Mouse (Mus musculus) leukemia stem cell, adult 10-12 weeks (primary cell): ENCODE data around the gene Slc4a8. TPM values are rescaled to one million over a fixed set of nuclear protein-coding genes. Genes with fewer than 3 reads are reported as not detected.

Source experiments
- polyA plus RNA-seq: library from polyadenylated mRNA; stranded (reverse); fragments of >175 nt; gene quantifications from 2 replicates; pipeline ENCODE4 v1.2.3, GENCODE M21; 2012; ENCODE audit warnings: low replicate concordance

Gene Slc4a8
- polyA plus RNA-seq = 2.9 and 5.0 TPM in 2 replicates

DNA sequence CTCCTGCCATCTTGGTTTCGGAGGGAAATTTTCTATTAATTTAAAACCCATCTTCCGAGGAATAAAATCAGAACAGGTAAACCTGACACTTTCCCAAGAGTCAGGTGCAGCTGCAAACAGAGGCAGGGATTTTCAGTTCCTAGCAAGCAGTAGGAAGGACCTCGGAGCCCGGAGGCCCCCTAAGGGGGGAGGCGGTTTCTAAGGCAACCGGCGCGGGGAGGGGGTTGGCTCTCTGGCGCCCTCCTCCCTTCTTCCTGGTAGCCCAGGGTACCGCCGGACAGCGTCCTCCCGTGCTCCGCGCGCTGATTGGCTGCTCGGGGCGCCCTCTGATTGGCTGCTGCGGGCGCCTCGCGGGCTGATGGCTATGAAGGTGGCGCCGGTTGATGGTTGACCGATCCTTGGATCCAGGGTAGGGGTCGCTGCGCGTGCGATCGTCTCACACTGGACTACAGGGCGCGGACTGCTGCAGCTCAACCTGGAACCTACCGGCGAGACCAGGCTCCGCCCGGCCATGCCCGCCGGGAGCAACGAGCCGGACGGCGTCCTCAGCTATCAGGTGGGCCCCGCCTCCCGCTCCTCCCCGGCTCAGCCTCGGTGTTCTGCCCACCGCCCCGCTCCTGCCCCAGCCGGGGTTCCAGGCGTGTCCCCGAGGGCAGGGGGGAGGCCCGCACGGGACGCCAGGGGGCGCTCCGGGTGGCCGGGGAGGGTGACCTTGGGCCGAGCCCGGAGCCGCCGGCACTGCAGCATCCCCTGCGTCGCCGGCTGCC is at the start of gene Slc4a8:
Gene Slc4a8, plus strand, starts transcription at position 329 of the 767 bp plus-strand sequence.

GRCm38 (mm10) chr15:100729281-100729985 is 32.1 kb upstream of the Slc4a8 start, which contains the start of gene Galnt6:
Gene Galnt6, minus strand, starts transcription at chr15:100729376.

GRCm38 (mm10) chr15:100869558-100869957 is 108.0 kb downstream of the Slc4a8 start, which contains the start of gene Scn8a:
Gene Scn8a, plus strand, starts transcription at chr15:100869858.

Other genes with a start within 250 kb of the Slc4a8 start
- 2.4 and 3.4 TPM in 2 replicates for gene Tfcp2, start 209.7 kb upstream of the Slc4a8 start, polyA plus RNA-seq
- gene Pou6f1, start 161.8 kb upstream of the Slc4a8 start, polyA plus RNA-seq = 20.5 and 35.0 TPM in 2 replicates
- gene Dazap2, start 146.4 kb upstream of the Slc4a8 start, polyA plus RNA-seq = 33.9 and 56.9 TPM in 2 replicates
- gene Smagp, start 124.8 kb upstream of the Slc4a8 start, polyA plus RNA-seq = 24.7 and 54.4 TPM in 2 replicates
- 86.9 and 195 TPM in 2 replicates for gene Bin2, start 92.2 kb upstream of the Slc4a8 start, polyA plus RNA-seq
- 4.6 and 12.9 TPM in 2 replicates for gene Cela1, start 73.8 kb upstream of the Slc4a8 start, polyA plus RNA-seq
- gene Galnt6, start 32.4 kb upstream of the Slc4a8 start, polyA plus RNA-seq = 5.8 and 9.5 TPM in 2 replicates
- gene Scn8a, start 108.1 kb downstream of the Slc4a8 start, polyA plus RNA-seq = 0.19 TPM in 1 of 2 replicates, not detected in the other